Mouse (Mus musculus) heart, postnatal 4 days (tissue): ENCODE data around the gene Nos1ap. TPM values are rescaled to one million over a fixed set of nuclear protein-coding genes. Genes with fewer than 3 reads are reported as not detected.

Experiments used
- DNase-seq: peaks from one replicate; pipeline ENCODE4 v3.0.0; 2021
- total RNA-seq, 2 experiments: library from RNA; stranded (reverse); gene quantifications; 2 replicates each; pipeline ENCODE4 v1.2.3; 2021

Nos1ap gene
- total RNA-seq, 2 experiments from 2014 or later: 19.9 to 20.0 TPM

DNA sequence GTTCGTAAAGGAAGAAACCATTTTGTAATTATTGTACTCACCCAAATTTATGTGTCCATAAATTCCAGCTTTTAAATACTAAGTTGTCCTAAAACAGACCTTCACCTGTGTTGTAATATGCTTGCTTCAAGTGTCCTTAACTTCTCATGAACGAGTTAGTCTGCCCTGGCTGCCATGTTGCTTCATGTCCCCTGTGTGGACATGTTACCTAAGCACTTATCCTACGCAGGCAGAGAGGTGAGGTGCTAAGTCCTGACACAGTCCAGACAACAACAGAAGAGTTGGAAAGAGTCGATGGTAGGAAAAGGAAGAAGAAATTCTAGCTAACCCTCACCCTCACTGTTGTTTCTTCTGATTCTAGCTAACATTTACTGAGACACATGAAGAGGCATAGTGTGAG lies 43.4 kb downstream of the Nos1ap start:
- no peak for DNase-seq

DNA sequence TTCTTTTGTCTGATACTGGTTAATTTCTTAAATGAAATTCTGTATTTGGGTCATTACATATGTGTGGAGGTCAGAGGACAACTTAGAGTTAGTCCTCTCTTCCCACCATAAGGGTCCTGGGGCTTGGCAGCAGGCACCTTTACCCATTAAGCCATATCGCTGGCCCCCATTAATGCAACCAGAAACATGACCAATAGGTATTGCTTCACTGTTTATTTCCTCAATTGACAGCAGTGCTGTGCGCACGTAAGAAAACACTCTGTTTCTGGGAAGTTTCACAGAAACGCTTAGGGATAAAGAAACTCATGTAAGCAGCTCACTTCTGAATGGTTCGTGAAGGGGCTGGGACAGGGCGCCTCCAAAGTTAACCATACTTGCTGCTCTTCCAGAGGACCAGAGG lies 44.4 kb downstream of the Nos1ap start:
- no peak for DNase-seq

DNA sequence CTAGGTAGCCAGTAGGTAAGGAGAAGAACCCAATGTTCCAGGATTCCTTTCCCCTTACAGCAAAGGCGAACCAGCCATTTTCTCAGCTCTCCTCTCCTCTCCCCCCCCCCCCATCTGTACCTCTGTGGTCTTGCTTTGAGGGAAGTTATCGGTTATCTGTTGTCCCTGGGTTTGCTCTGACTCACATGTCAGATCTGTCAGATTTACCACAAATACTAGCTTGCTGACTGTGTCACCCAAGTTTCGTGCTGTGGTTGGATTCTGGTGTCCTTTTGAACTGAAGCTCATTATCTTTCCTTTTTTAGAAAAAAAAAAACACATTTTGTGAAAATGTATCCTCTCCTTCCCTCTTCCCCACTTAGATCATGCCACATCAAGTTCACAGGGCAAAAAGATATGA lies 50.2 kb downstream of the Nos1ap start:
- DNase-seq: no peak

DNA sequence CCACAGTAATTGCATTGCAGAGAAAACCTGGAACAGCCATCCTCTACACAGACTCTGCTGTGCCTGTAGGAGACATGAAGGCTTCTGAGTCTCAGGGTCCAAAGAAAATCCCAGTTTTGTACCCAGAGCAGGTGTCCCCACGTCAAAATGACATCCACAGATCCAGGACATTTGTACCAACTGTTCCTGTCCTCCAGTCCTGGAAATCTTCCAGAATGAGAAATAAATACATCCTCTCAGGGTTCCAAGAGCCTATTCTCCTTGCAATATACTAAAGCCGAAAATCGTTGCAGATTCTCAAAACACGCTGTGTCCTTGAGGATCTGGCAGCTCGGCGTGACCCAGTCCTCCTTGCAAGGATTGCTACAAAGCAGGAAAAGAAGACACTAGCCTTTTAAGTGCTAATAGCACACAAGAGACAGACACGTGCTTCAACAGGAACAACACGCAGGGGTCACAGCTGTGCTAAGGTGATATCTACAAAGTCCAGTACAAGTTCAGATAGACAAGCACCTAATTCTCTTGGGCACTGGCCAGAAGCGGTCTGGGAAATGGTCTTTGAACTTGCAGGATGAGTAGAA lies 51.1 kb downstream of the Nos1ap start:
- peak; percentile 23 for DNase-seq

DNA sequence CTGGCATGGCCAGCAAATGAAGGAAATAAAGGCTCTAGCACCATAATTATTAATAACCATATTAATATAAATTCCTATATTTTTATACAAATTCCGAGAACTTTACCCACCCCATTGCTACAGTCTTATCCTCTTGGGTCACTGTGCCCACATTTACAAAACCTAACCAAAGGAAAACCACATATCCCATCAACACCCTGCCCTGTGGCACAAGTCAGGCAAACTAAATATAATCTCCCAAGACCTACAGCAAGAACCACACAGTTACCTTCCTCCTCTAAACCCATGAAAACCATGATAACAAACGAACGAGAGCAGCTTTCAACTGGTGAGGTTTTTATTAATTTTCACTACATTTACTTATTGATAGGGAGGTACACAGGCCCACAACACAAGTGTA lies 53.3 kb downstream of the Nos1ap start:
- no peak for DNase-seq

DNA sequence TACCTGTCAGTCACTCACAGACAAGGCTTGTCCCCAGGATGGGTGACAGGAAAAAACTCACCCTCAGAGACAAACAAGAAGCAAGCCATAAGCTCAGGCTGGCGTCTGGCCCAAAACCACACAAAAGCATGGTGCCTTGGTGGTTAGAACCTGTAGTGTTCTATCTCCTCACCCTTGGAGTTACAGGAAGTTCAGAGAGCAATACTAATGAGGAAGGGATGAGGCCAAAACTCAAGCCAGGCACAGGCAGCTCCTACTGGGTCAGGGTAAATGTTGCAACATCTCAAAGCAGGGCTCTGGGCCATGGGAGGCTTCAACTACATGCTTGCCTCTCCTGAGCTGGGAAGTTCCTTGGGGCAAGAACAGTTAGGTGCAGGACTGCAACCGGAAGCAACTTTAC lies 54.4 kb downstream of the Nos1ap start:
- no peak for DNase-seq

DNA sequence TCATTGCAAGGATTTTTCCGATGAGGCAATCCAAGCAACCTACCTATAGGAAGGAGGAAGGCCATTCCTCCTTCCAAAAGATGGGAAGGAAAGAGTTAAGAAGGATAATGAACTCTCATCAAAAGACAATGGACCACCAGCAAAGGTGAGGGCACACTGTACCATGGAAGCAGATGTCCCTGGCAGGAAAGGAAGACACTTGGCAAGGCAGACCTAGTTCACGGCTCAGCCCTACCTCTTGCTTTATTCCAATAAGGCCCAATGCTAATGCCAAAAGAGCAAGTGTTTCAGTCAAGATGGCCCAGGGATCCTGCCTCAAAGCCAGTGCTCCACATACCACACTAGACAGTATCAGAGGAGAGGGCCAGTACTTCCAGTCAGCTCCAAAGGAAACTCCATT lies 58.4 kb downstream of the Nos1ap start:
- DNase-seq: no peak

DNA sequence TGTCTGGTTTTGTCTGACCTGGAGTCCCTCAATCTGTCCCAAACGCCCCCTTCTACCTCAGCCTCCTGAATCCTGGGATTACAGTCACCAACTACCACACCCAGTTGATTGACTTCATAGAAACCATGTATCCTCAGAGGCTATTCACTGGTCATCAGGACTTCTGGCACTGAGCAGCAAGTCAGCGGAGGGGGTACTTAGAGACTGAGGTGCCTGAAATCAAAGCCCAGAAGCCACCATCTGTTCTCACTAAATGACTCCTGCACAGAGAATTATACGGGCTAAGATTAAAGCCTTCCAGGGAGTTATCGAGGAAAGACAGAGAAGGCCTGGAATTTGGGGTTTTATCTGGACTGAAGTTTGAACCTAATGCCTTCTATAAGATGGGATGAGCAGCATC lies 59.2 kb downstream of the Nos1ap start:
- no peak for DNase-seq

DNA sequence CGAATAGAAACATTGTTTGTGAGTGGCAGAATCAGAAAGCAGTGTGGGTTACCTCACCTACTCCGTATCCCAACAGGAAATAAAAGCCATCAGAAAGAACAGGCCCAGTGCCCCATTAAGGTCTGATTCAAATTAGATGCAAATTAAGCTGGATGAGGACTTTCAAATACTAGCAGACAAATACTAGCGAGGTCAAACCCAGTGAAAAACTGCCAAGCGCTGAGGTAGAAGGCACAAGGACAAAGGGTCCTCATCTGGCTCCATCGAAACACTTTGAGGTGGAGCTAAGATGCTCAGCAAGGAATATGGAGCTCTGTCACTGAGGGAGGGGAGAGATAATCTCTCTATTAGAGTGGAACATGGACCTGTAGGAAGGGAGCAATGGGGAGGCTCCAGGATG lies 66.8 kb downstream of the Nos1ap start:
- DNase-seq: no peak

DNA sequence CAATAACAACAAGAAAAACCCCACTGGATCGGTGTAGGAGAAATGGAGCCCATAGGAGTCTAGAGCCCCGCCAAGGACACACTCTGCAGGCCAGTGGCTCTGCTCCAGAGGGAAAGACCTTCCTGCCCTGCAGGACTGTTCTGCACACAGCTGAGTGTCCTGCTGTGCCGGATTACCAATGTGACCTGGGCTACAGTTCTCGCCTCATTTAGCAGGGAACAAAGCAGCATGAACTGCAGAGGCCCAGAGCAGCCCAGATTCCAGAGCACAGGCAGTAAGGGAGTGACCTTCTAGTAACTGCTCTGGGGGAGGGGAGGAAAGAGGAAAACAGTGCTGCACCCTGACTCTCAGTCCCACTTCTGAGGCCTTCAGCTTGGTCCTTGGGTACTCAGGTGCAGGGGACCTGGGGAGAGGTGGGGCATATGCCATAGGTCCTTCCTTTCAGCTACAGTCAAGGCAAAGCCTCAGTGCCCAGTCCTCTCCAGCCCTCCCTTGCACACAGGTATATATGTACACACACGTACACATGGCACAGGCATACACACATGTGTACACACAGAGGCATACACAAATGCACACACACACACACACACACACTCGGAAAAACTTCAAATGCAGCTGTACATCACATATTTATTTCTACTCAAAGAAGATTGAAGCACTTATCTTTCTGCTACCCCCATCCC lies 68.0 kb downstream of the Nos1ap start:
- peak; percentile 15 for DNase-seq

DNA sequence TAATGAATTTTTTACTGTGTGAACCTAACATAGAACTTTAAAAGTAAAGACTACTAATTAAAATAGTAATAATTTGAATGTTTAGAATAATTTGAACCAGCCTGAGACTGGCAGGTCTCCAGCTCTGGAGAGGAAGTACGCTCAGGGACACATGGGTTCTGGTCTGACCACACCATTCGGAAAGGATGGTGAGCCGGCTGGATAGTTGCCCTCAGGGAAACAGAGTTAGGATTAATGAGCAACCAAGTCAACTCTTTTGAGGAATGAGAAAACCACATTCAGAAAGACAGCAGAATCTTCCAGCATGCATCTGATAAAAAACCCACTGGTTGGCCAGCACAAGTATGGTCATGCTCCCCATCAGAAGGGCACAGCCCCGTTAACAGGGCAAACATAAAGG lies 69.5 kb downstream of the Nos1ap start:
- no peak for DNase-seq

DNA sequence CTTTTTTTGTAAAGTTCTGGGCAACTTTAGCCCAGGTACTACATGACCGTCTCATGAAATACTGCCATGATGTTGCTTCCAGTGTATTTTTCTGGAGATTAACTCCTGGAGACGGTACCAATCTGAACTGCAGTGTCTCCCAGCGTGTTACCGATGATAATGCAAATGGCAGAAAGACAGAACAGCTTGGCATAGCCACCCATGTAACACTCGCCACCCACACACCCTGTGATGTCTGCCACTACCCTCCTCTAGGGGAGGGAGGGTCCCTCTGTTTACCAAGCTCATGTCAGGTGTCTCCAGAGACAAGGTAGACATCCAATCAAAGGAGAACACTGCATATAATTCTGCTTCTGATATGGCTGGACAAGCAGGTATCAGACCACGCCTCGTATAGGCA lies 70.0 kb downstream of the Nos1ap start:
- DNase-seq: no peak

DNA sequence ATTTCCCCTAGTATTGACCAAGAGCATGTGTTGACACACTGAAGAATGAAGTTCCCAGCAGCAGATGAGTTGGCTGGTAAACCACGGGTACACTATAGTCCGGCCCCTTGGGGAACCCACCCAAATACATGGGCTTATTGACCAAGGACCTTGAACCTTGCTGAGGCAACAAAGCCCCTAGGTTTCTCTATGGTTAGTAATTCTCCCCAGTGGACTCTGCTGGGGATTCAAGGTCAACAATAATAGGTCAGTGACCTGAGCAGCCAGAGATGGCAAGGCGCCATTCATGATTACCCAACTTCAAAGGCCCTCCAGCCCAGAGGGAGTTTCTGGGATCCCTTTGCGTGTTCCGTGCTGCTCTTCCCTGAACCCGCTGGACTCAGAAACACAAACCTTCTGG lies 73.5 kb downstream of the Nos1ap start:
- no peak for DNase-seq

DNA sequence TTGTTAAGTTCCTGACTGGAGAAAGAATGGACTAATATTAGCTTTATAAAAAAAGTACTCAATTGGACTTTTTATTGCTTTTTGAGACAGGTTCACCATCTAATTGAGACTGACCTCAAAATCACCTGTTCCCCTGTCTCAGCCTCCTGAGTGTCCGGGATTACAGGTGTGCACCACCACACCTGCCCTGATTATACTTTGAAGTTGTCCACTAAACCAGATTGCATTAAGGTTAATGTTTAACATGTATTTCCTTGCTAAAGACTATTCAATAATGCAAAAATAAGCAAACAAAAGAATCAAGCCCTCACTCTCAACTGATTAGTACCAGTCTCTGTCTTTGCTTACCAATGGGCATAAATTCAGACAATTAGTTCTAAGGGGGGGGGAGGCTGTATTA lies 74.2 kb downstream of the Nos1ap start:
- no peak for DNase-seq

DNA sequence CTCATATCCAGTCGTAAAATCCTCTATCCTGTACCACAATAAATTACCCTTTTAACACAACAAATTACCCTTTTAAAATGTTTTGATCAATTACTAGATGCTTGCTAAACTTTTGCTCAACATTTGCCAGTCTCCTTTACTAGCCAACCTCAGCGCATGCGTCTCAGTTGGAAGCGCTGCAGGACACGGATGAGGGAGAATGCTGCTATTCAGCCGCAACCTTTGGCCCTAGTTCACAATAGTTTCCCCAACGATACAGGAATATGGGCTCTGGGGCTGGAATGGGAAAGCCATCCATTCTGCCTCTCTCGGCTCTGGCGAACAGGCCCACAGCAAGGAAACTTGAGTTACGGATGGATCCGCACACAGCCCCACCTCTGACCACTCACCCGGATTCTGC lies 75.4 kb downstream of the Nos1ap start:
- no peak for DNase-seq

DNA sequence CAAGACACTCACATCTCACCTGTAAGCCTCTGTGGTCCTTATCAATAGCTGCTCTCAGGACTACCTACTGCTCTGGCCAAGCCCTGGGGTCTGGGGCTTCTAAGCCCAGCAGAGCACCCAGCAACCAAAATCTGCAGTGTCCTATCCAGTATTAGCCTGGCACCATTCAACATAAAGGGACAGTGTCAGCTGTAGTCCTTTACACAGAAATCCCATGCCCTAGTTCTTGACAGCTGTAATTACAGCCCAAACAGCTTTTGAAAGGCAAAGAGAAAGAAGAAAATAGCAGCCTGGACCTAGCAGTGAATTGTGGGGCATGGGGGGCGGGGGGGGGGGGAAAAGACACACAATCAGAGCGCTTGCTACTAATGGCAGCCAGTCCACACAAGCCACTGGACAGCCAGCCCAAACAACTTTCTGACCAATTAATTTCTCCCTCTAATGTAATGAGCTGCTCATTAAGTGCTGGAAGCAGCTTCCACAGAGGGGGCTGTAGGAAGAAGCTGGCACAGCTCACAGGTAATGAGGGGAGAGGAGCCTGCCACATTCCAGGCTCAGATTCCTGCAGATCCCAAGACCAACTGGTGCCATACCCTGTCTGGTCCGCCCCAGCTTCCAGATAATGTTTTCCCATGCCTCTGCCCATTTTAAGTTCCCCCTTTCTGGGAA lies 77.1 kb downstream of the Nos1ap start:
- no peak for DNase-seq

DNA sequence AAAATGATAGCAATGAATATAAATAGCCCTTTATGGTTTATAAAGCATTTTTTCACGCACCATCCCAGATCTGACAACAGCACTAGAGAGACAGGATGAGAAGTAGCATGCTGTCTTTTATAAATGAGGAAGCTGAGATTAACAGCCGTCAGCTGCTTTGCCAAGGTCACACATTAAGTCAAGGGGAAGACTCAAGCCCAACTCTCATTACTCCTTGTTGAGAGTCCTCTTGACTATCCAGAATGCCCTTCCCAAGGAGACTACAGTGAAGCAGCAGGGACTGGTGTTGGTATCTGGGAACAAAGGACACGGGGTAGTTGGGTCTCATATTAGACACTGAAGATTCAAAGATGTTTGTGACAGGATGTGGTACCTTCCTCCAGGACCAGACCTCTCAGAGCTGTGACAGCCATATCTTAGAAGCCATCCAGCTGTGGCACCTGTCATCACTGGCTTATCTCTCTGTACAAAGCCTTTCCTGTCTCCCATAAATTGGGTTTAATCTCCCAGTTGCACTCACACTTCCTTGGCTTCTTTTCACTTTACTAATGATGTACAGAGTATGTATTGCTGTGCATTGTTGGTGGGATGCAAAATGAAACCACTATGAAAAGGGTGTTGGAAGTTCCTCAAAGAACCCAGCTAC lies 78.9 kb downstream of the Nos1ap start:
- DNase-seq: no peak

DNA sequence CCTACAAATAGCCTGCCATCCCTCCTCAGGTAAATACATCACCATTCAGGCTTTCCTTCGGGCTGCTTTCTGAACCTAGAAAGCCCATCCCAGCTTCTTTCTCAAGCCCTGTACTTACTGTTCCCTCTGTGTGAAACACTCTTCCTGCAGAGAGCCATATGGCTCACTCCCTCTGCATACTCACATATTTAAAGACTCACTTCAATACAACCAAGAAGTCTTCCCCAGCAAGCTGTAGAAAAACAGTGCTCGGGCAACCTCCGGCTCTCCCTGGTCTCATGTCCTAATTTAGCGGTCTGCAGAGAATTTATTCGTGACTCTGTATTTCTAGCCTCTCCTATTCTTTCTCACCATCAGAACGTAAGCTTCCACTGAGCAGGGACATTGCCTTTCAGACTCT lies 83.4 kb downstream of the Nos1ap start:
- DNase-seq: no peak

DNA sequence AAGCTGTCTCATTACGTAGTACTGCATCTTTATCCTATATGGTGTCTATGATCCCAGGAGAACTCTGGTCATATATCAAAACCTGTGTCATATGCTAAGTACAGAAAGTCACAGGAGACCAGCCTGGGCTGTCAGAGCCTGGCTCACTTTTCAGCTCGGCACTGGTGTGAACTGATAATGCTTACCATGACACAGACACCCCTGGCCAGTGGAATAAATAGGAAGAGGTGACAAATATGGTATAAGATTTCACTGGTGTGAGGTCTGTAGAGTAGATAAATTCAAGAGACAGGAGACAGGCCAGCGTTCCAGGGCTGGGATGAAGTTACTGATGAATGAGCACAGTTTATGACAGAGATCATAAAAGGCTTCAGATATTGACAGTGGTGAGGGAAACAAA lies 84.6 kb downstream of the Nos1ap start:
- no peak for DNase-seq

DNA sequence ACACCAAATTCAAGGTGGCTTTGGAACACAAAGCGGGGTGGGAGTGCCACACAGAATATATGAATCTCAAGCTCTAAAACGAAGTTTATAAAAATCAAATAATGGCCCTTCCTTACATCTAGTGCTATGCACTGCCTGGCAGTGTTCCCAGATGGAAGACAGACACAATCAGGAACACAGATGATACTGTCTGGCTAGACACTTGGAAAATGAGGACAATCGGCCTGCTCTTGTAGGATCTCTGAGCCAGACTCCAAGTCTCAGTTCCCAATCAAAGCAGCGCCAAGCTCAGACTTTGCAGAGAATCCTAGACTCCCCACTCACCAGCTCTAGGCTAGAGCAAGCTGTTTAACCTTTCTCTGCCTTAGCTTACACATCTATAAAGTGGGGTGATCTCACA lies 85.3 kb downstream of the Nos1ap start:
- no peak for DNase-seq

DNA sequence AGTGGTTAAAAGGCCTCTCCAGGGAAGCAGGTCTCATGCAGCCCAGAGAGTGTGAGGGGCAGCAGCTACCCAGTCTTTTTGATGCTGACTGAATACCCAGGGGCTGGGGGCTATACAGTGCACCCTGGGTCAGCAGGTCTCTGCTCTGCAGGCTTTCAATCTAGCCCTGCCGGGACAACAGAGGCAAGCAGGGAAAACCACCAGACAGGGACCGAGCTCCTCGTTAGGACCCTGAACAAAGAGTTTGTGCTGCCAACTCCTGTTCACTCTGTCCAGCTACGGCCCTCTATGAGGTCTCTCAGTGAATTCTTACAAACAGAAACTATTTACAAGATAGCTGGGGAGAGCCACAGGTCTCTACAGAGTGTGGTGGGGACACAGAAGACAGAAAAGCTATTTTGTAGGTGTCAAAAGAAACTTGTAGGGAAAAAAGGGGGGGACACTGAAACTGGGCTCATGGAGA lies 86.4 kb downstream of the Nos1ap start:
- no peak for DNase-seq

DNA sequence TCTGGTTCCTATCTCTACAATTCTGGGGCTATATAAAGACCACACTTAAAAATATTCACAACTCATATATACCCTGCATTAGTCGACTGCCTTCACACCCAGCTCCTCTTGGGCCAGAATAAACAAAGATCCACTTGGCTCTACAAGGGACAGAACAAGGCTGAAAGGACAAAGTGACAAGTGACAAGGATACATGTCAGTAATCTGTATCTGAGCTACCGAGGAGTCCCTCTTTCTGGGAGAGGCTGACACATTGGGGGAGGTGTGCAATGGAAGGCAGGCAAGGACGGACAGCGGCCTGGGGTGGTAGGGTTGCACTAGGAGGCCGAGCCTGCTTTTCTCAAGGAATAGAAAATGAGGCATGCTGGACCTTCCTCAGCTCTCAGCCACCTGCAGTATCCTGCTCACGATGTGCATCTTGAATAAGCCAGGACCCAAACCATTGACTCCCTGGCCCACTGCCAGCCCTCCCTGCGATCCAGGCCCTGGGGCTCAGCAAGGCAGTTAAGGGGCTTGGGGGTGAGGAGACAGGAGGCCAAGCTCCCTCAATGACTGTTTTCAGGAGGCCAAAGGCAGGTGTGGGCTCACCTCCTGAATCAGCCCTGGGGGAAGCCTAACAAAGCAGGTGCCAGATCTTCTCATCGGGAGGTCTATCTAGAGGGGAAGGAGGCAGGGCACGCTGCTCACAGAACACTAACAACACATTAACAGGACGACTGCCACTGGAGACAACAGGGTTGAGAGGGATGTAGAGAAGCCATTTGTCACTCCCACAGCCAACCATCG lies 87.0 kb downstream of the Nos1ap start:
- peak; percentile 42 for DNase-seq

DNA sequence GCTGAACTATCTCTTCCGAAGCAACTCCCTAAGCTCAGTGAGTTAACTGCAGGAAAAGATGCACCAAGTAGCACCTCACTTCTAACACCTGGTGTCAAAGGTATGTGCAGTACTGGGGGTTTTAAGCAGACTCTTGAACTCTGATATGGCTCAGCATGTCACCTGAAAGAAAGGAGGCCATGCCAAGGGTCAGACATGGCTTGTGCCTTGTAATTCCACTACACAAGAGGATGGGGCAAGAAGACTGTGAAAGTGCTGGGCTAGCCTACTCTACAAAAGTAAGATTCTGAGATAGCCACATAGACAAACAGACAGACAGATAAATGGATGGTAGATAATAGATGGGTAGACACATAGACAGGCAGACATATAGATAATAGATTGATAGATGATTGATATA lies 87.7 kb downstream of the Nos1ap start:
- DNase-seq: no peak
